9 mouse cellular contexts compared by ENCODE assay signal in genomic region chr9:64702937-64703336, GRCm38 (mm10). TPM values are rescaled to one million over a fixed set of nuclear protein-coding genes. Genes with fewer than 3 reads are reported as not detected.
A peak's percentile ranks its signal among the peaks of the same experiment; 100 is the strongest.
DNase-seq lines count a peak whose midpoint lies in the region; ATAC-seq and TF ChIP-seq lines count a peak whose summit lies in the region.
"Had no signal": no experiment of that assay in that cellular context is flagged by ENCODE, and none has a peak within 500 bp of the region (broad histone marks: within the 10 kb centered on the region; RNA-seq: fewer than 3 reads in every experiment).

No protein-coding gene starts in this region.

- WGBS in small intestine, adult 2 months = 25% methylated on average over 2 of the region's 2 CpGs

- H3K27ac ChIP-seq in small intestine, adult 2 months (ENCODE audit: insufficient read depth, low read depth, low read length) = peak overlapping the region; percentile 55
- H3K27ac ChIP-seq: neural tube, embryonic 13.5 days had no signal

- no peak for TF ChIP-seq POLR2A in small intestine, adult 2 months (IDR thresholded peaks at IDR 0.05; ENCODE audit: low read depth, low read length)

- no peaks in the 10 kb centered on the region for H3K27me3 ChIP-seq in small intestine, adult 2 months (ENCODE audit: control insufficient read depth, insufficient read depth, low read length)
- H3K27me3 ChIP-seq: neural tube, embryonic 13.5 days had no signal

- H3K4me1 ChIP-seq in small intestine, adult 2 months (ENCODE audit: control insufficient read depth, insufficient read depth, insufficient read length, low read length) = peaks cover 36% of the 10 kb centered on the region; the same call in 1 of the 2 replicates
- H3K4me1 ChIP-seq: neural tube, embryonic 13.5 days had no signal

- peak; percentile 22 for DNase-seq in CD4-positive, CD25-positive, alpha-beta regulatory T cell, adult 2 months (ENCODE audit: low read depth, low spot score)
- DNase-seq in urinary bladder, postnatal 14 days (ENCODE audit: low spot score) = peak; percentile 71
- no peak for DNase-seq in urinary bladder, postnatal 10 days (ENCODE audit: low spot score)
- peak; percentile 32 to 75 for DNase-seq in left cerebral cortex, postnatal 25 days (ENCODE audit: low spot score in 2 of 2)
- no peak for DNase-seq in ovary, postnatal 36 days (ENCODE audit: low spot score)
- DNase-seq in retina, postnatal 1 day = no peak

- no peak for TF ChIP-seq CTCF in small intestine, adult 2 months (IDR thresholded peaks at IDR 0.05; ENCODE audit: extremely low read depth, insufficient read length, insufficient replicate concordance, low read depth, low read length)

- intact Hi-C loops in left cerebral cortex, postnatal 25 days (cut with DNase I) = no loop called here

- ATAC-seq in CD4-positive, CD25-positive, alpha-beta regulatory T cell, adult 4 months = no peak

- H3K4me3 ChIP-seq in small intestine, adult 2 months (ENCODE audit: low read depth, low read length) = no peak overlapping the region
- H3K4me3 ChIP-seq: neural tube, embryonic 13.5 days had no signal

- H3K36me3 ChIP-seq in small intestine, adult 2 months (ENCODE audit: control insufficient read depth, insufficient read depth, low read length) = peaks cover 15% of the 10 kb centered on the region

RNA-seq across cellular contexts. Expression of gene Rab11a, which starts 34.6 kb away (rescaled TPM):
- polyA plus RNA-seq in CD4-positive, CD25-positive, alpha-beta regulatory T cell, adult 4 months (2017; shearing (Covaris generic)) = 100 to 1,000 TPM; 166 to 218 TPM
- 100 to 1,000 TPM; 265 to 274 TPM for total RNA-seq in left cerebral cortex, postnatal 25 days (2021)
- 36.8 and 74.3 TPM in 2 replicates for polyA plus RNA-seq in small intestine, adult 2 months (2012; rRNA removed)

Comparison
In these comparisons a context has a peak if more than half of its experiments do, and no peak if none do; other contexts are left out.
1. DNase-seq: peak in CD4-positive, CD25-positive, alpha-beta regulatory T cell, adult 2 months (single experiment), urinary bladder, postnatal 14 days (single experiment) and left cerebral cortex, postnatal 25 days (2 of 2); none in urinary bladder, postnatal 10 days (single experiment), ovary, postnatal 36 days (single experiment) and retina, postnatal 1 day (single experiment).